Mouse (Mus musculus) thymus, adult 2 months (tissue): ENCODE measurements at regions not wholly inside any gene's neighbourhood (a gene's known extent, or its start where the extent isn't known, plus 50 kb on each side); places are given as distances from the start of the nearest gene placed in this dataset.

Experiments
- DNase-seq: peaks from one replicate; pipeline ENCODE4 v3.0.0; 2021
- H3K27ac ChIP-seq: fragments of 200-500 bp; 2 replicates; pipeline ENCODE4 v1.5.1; 2012; ENCODE audit warnings: low read length, control low read depth; ENCODE audit not compliant: control insufficient read depth, insufficient read depth
- H3K27me3 ChIP-seq: fragments of 200-500 bp; 2 replicates; pipeline ENCODE4 v1.6.1; 2012; ENCODE audit warnings: mild to moderate bottlenecking, low read length, moderate library complexity, mixed read lengths; ENCODE audit not compliant: control insufficient read depth, insufficient read depth
- H3K36me3 ChIP-seq: fragments of 200-500 bp; 2 replicates; pipeline ENCODE4 v1.6.1; 2012; ENCODE audit warnings: mild to moderate bottlenecking, low read length, moderate library complexity; ENCODE audit not compliant: control insufficient read depth, insufficient read depth
- H3K4me1 ChIP-seq: fragments of 200-500 bp; replicated peaks from 2 replicates; pipeline ENCODE4 v1.6.1; 2012; ENCODE audit warnings: low read length; ENCODE audit not compliant: control insufficient read depth, insufficient read depth
- H3K4me3 ChIP-seq: fragments of 200-500 bp; 2 replicates; pipeline ENCODE4 v1.5.1; 2012; ENCODE audit warnings: mild to moderate bottlenecking, low read length, control low read depth, moderate library complexity; ENCODE audit not compliant: control insufficient read depth, insufficient read depth
- CTCF ChIP-seq: fragments of 200-500 bp; IDR thresholded peaks from 2 replicates; pipeline ENCODE4 v1.5.1; 2012; ENCODE audit warnings: mild to moderate bottlenecking, control low read depth, low read length, moderate library complexity, borderline replicate concordance; ENCODE audit not compliant: control insufficient read depth, poor library complexity, insufficient read depth; ENCODE audit errors: extremely low read depth
- POLR2A ChIP-seq: fragments of 200-500 bp; IDR thresholded peaks from 2 replicates; pipeline ENCODE4 v1.6.1; 2012; ENCODE audit warnings: mild to moderate bottlenecking, low read length, control low read depth, moderate library complexity; ENCODE audit not compliant: control insufficient read depth, poor library complexity, insufficient read depth; ENCODE audit errors: extremely low read depth
- WGBS: fragments of 180-500 bp; shearing (Covaris S2); methylation state at CpG from one replicate; pipeline ENCODE4 v1.1.7; 2018; 5-methylcytosine and 5-hydroxymethylcytosine counted together

GRCm38 (mm10) chr7:116991351-116991750, 389.4 kb upstream of the Xylt1 start:
- Histone ChIP-seq H3K4me3 (no peak overlapping the region), H3K36me3 (no peaks in the 10 kb centered on the region), H3K4me1 (no peaks in the 10 kb centered on the region), H3K27me3 (no peaks in the 10 kb centered on the region), H3K27ac (no peak overlapping the region)
- TF ChIP-seq POLR2A (no peak), CTCF (no peak)
- 63% methylated on average over 2 of the region's 2 CpGs for WGBS
- DNase-seq = no peak

GRCm38 (mm10) chr7:116992166-116992565, 388.6 kb upstream of the Xylt1 start:
- no peak for DNase-seq
- no peak overlapping the region for H3K27ac ChIP-seq
- no peaks in the 10 kb centered on the region for H3K4me1 ChIP-seq
- H3K27me3 ChIP-seq = no peaks in the 10 kb centered on the region
- no peak overlapping the region for H3K4me3 ChIP-seq
- TF ChIP-seq POLR2A (no peak), CTCF (no peak)
- no peaks in the 10 kb centered on the region for H3K36me3 ChIP-seq

- DNase-seq = no peak
- no peak overlapping the region for H3K27ac ChIP-seq
- TF ChIP-seq CTCF (no peak), POLR2A (no peak)
- H3K4me3 ChIP-seq = no peak overlapping the region
- no peaks in the 10 kb centered on the region; the same call in 1 of the 2 replicates for H3K27me3 ChIP-seq
- no peaks in the 10 kb centered on the region for H3K4me1 ChIP-seq
- WGBS = 95% methylated on average over 3 of the region's 3 CpGs
- no peaks in the 10 kb centered on the region for H3K36me3 ChIP-seq
These were observed 385.0 kb upstream of the Xylt1 start for GRCm38 (mm10) chr7:116995770-116996169.

- Histone ChIP-seq H3K4me1 (no peaks in the 10 kb centered on the region), H3K36me3 (no peaks in the 10 kb centered on the region), H3K27me3 (no peaks in the 10 kb centered on the region; the same call in 1 of the 2 replicates), H3K4me3 (no peak overlapping the region), H3K27ac (no peak overlapping the region)
- no peak for DNase-seq
- TF ChIP-seq CTCF (no peak), POLR2A (no peak)
These were observed 377.6 kb upstream of the Xylt1 start for GRCm38 (mm10) chr7:117003167-117003566.

- H3K4me3 ChIP-seq = no peak overlapping the region
- H3K4me1 ChIP-seq = no peaks in the 10 kb centered on the region
- no peaks in the 10 kb centered on the region for H3K36me3 ChIP-seq
- no peak for DNase-seq
- H3K27ac ChIP-seq = no peak overlapping the region
- TF ChIP-seq POLR2A = no peak
- no peak for TF ChIP-seq CTCF
- no peaks in the 10 kb centered on the region for H3K27me3 ChIP-seq
- WGBS = 83% methylated on average over 1 of the region's 1 CpGs
These were observed 362.4 kb upstream of the Xylt1 start for GRCm38 (mm10) chr7:117018349-117018748.

- no peak overlapping the region for H3K4me3 ChIP-seq
- WGBS = 63% methylated on average over 4 of the region's 4 CpGs
- H3K4me1 ChIP-seq = no peaks in the 10 kb centered on the region
- H3K36me3 ChIP-seq = no peaks in the 10 kb centered on the region
- DNase-seq = no peak
- no peak overlapping the region for H3K27ac ChIP-seq
- TF ChIP-seq CTCF = no peak
- TF ChIP-seq POLR2A = no peak
- H3K27me3 ChIP-seq = no peaks in the 10 kb centered on the region
These were observed 359.1 kb upstream of the Xylt1 start for GRCm38 (mm10) chr7:117021716-117022115.

- Histone ChIP-seq H3K36me3 (no peaks in the 10 kb centered on the region), H3K4me1 (no peaks in the 10 kb centered on the region), H3K27ac (no peak overlapping the region), H3K27me3 (no peaks in the 10 kb centered on the region), H3K4me3 (no peak overlapping the region)
- no peak for DNase-seq
- WGBS = 88% methylated on average over 9 of the region's 9 CpGs
- TF ChIP-seq POLR2A = no peak
- TF ChIP-seq CTCF = no peak
These were observed 335.9 kb upstream of the Xylt1 start for GRCm38 (mm10) chr7:117044926-117045325.
